Mouse (Mus musculus): ENCODE data around the gene Heatr5a. TPM values are rescaled to one million over a fixed set of nuclear protein-coding genes. Genes with fewer than 3 reads are reported as not detected.

The Heatr5a gene
- polyA plus RNA-seq, 1 experiment: 14.3 TPM

GRCm38 (mm10) chr12:51917191-51917590 lies 53.9 kb downstream of the Heatr5a start:
- TF ChIP-seq USF1 (IDR thresholded peaks at IDR 0.05; ENCODE audit: low read depth) (no peak), CTCF (IDR thresholded peaks at IDR 0.05; ENCODE audit: control insufficient read depth, insufficient read depth, insufficient read length) (no peak), FOSL1 (IDR thresholded peaks at IDR 0.05; ENCODE audit: insufficient read depth, low read length, poor library complexity, severe bottlenecking) (no peak), MAX (IDR thresholded peaks at IDR 0.05) (no peak), MYOG (IDR thresholded peaks at IDR 0.05; ENCODE audit: control insufficient read depth, extremely low read depth, insufficient read length) (no peak), CEBPB (IDR thresholded peaks at IDR 0.05; ENCODE audit: low read depth) (no peak), MYOD1 (IDR thresholded peaks at IDR 0.05; ENCODE audit: control insufficient read depth, insufficient read length, low read depth) (no peak)
- Histone ChIP-seq H3K4me3 (ENCODE audit: insufficient read depth, poor library complexity, severe bottlenecking) (no peak overlapping the region), H3K36me3 (ENCODE audit: control insufficient read depth, insufficient read depth) (peaks cover 71% of the 10 kb centered on the region)

GRCm38 (mm10) chr12:51914903-51915670 lies 56.0 kb downstream of the Heatr5a start:
- Histone ChIP-seq H3K27me3 (ENCODE audit: control insufficient read depth, insufficient read depth, insufficient read length) (no peaks in the 10 kb centered on the region), H3K4me3 (ENCODE audit: insufficient read depth, poor library complexity, severe bottlenecking) (no peak overlapping the region), H3ac (ENCODE audit: control insufficient read depth, insufficient read length, low read depth) (no peak overlapping the region), H3K36me3 (ENCODE audit: control insufficient read depth, insufficient read depth) (peaks cover 55% of the 10 kb centered on the region), H3K79me3 (ENCODE audit: low read depth) (no peaks in the 10 kb centered on the region), H3K79me2 (ENCODE audit: control insufficient read depth, insufficient read depth) (no peaks in the 10 kb centered on the region)
- TF ChIP-seq USF1 (IDR thresholded peaks at IDR 0.05; ENCODE audit: low read depth): no peak
- no peak for TF ChIP-seq MAX (IDR thresholded peaks at IDR 0.05)
- TF ChIP-seq MYOG (IDR thresholded peaks at IDR 0.05; ENCODE audit: control insufficient read depth, extremely low read depth, insufficient read length): no peak
- TF ChIP-seq CEBPB (IDR thresholded peaks at IDR 0.05; ENCODE audit: low read depth): no peak
- TF ChIP-seq FOSL1 (IDR thresholded peaks at IDR 0.05; ENCODE audit: insufficient read depth, low read length, poor library complexity, severe bottlenecking): no peak
- no peak for TF ChIP-seq MYOD1 (IDR thresholded peaks at IDR 0.05; ENCODE audit: control insufficient read depth, insufficient read length, low read depth)
- TF ChIP-seq CTCF (IDR thresholded peaks at IDR 0.05; ENCODE audit: control insufficient read depth, insufficient read depth, insufficient read length): no peak

More at GRCm38 (mm10) chr12:51917191-51917590, 53.9 kb downstream of the Heatr5a start:
- Histone ChIP-seq H3ac (ENCODE audit: control insufficient read depth, insufficient read length, low read depth) (no peak overlapping the region), H3K27me3 (ENCODE audit: control insufficient read depth, insufficient read depth, insufficient read length) (no peaks in the 10 kb centered on the region), H3K79me2 (ENCODE audit: control insufficient read depth, insufficient read depth) (no peaks in the 10 kb centered on the region), H3K79me3 (ENCODE audit: low read depth) (no peaks in the 10 kb centered on the region)

DNA sequence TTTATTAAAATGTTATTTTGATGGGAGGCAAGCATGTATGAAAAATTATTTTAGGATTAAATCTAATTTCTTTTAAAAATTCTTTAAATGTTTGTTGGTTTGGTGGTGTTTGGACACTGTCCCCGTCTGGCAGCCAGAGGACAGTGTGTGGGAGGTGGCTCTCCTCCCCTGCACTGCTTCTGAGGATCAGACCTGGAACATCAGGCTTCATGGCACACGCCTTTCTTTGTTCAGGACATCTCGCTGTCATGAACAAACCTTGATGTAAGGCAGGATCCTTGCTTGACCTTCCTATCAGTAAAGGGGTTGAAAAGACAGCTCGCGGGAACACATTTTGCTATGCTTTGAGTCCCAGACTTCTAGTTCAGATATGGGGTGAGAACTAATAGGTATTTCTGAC lies 61.9 kb downstream of the Heatr5a start:
- Histone ChIP-seq H3ac (ENCODE audit: control insufficient read depth, insufficient read length, low read depth) (no peak overlapping the region), H3K27me3 (ENCODE audit: control insufficient read depth, insufficient read depth, insufficient read length) (no peaks in the 10 kb centered on the region), H3K36me3 (ENCODE audit: control insufficient read depth, insufficient read depth) (peaks cover 46% of the 10 kb centered on the region), H3K79me2 (ENCODE audit: control insufficient read depth, insufficient read depth) (no peaks in the 10 kb centered on the region), H3K4me3 (ENCODE audit: insufficient read depth, poor library complexity, severe bottlenecking) (no peak overlapping the region), H3K79me3 (ENCODE audit: low read depth) (no peaks in the 10 kb centered on the region)
- TF ChIP-seq USF1 (IDR thresholded peaks at IDR 0.05; ENCODE audit: low read depth): no peak
- no peak for TF ChIP-seq MAX (IDR thresholded peaks at IDR 0.05)
- TF ChIP-seq MYOD1 (IDR thresholded peaks at IDR 0.05; ENCODE audit: control insufficient read depth, insufficient read length, low read depth): no peak
- TF ChIP-seq CEBPB (IDR thresholded peaks at IDR 0.05; ENCODE audit: low read depth): no peak
- TF ChIP-seq FOSL1 (IDR thresholded peaks at IDR 0.05; ENCODE audit: insufficient read depth, low read length, poor library complexity, severe bottlenecking): no peak
- no peak for TF ChIP-seq MYOG (IDR thresholded peaks at IDR 0.05; ENCODE audit: control insufficient read depth, extremely low read depth, insufficient read length)
- TF ChIP-seq CTCF (IDR thresholded peaks at IDR 0.05; ENCODE audit: control insufficient read depth, insufficient read depth, insufficient read length): no peak

DNA sequence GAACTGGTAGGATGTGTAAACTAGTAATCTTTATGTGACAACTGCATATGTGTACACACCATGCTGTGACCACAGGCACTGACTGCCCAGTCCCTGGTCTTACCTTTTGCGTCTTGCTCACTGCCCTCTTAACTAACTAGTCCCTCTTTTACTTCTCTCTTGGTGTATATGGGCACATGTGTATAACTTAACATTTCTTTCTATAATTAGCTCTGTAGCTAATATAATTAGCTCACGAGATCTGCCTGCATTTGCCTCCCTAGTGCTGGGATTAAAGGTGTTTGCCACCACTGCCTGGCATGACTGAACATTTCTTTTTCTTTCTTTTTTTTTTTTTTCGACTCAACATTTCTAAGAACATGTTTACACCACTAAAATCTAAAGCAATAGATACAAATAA lies 63.6 kb downstream of the Heatr5a start:
- TF ChIP-seq MYOG (IDR thresholded peaks at IDR 0.05; ENCODE audit: control insufficient read depth, extremely low read depth, insufficient read length) (no peak), MAX (IDR thresholded peaks at IDR 0.05) (no peak), FOSL1 (IDR thresholded peaks at IDR 0.05; ENCODE audit: insufficient read depth, low read length, poor library complexity, severe bottlenecking) (no peak)
- Histone ChIP-seq H3K79me3 (ENCODE audit: low read depth) (no peaks in the 10 kb centered on the region), H3K79me2 (ENCODE audit: control insufficient read depth, insufficient read depth) (no peaks in the 10 kb centered on the region), H3K4me3 (ENCODE audit: insufficient read depth, poor library complexity, severe bottlenecking) (no peak overlapping the region), H3ac (ENCODE audit: control insufficient read depth, insufficient read length, low read depth) (no peak overlapping the region), H3K27me3 (ENCODE audit: control insufficient read depth, insufficient read depth, insufficient read length) (no peaks in the 10 kb centered on the region), H3K36me3 (ENCODE audit: control insufficient read depth, insufficient read depth) (peaks cover 31% of the 10 kb centered on the region)

GRCm38 (mm10) chr12:51900551-51900950 lies 70.6 kb downstream of the Heatr5a start:
- H3K79me2 ChIP-seq (ENCODE audit: control insufficient read depth, insufficient read depth): no peaks in the 10 kb centered on the region
- no peak overlapping the region for H3K4me3 ChIP-seq (ENCODE audit: insufficient read depth, poor library complexity, severe bottlenecking)
- H3ac ChIP-seq (ENCODE audit: control insufficient read depth, insufficient read length, low read depth): no peak overlapping the region
- no peak for TF ChIP-seq FOSL1 (IDR thresholded peaks at IDR 0.05; ENCODE audit: insufficient read depth, low read length, poor library complexity, severe bottlenecking)
- no peaks in the 10 kb centered on the region for H3K27me3 ChIP-seq (ENCODE audit: control insufficient read depth, insufficient read depth, insufficient read length)
- H3K79me3 ChIP-seq (ENCODE audit: low read depth): no peaks in the 10 kb centered on the region
- peaks cover 36% of the 10 kb centered on the region for H3K36me3 ChIP-seq (ENCODE audit: control insufficient read depth, insufficient read depth)

GRCm38 (mm10) chr12:51896901-51897300 lies 74.2 kb downstream of the Heatr5a start:
- H3ac ChIP-seq (ENCODE audit: control insufficient read depth, insufficient read length, low read depth): no peak overlapping the region
- peaks cover 62% of the 10 kb centered on the region for H3K36me3 ChIP-seq (ENCODE audit: control insufficient read depth, insufficient read depth)
- TF ChIP-seq CEBPB (IDR thresholded peaks at IDR 0.05; ENCODE audit: low read depth) (no peak), MYOD1 (IDR thresholded peaks at IDR 0.05; ENCODE audit: control insufficient read depth, insufficient read length, low read depth) (no peak), USF1 (IDR thresholded peaks at IDR 0.05; ENCODE audit: low read depth) (no peak), FOSL1 (IDR thresholded peaks at IDR 0.05; ENCODE audit: insufficient read depth, low read length, poor library complexity, severe bottlenecking) (no peak), MYOG (IDR thresholded peaks at IDR 0.05; ENCODE audit: control insufficient read depth, extremely low read depth, insufficient read length) (no peak), CTCF (IDR thresholded peaks at IDR 0.05; ENCODE audit: control insufficient read depth, insufficient read depth, insufficient read length) (no peak), MAX (IDR thresholded peaks at IDR 0.05) (no peak)
- H3K27me3 ChIP-seq (ENCODE audit: control insufficient read depth, insufficient read depth, insufficient read length): no peaks in the 10 kb centered on the region
- H3K4me3 ChIP-seq (ENCODE audit: insufficient read depth, poor library complexity, severe bottlenecking): no peak overlapping the region
- H3K79me3 ChIP-seq (ENCODE audit: low read depth): no peaks in the 10 kb centered on the region
- H3K79me2 ChIP-seq (ENCODE audit: control insufficient read depth, insufficient read depth): no peaks in the 10 kb centered on the region
